Mouse (Mus musculus) limb, embryonic 13.5 days (tissue): ENCODE results near the gene Rasa3. TPM values are rescaled to one million over a fixed set of nuclear protein-coding genes. Genes with fewer than 3 reads are reported as not detected.

ENCODE experiments used
- ATAC-seq: fragments of 200-750 bp; cut with Nextera tagmentation; 2 replicates; pipeline ENCODE4 v1.8.0; 2017; ENCODE audit warnings: low read depth, moderate number of reproducible peaks, moderate TSS enrichment; ENCODE audit not compliant: low FRiP score
- H3K27ac ChIP-seq: fragments of 300-500 bp; sonication (generic); 2 replicates; pipeline ENCODE4 v1.5.1; 2015; ENCODE audit warnings: inconsistent platforms, mild to moderate bottlenecking, moderate library complexity
- H3K27me3 ChIP-seq: fragments of 300-500 bp; sonication (generic); 2 replicates; pipeline ENCODE4 v1.6.1; 2015; ENCODE audit warnings: mild to moderate bottlenecking, inconsistent platforms
- H3K36me3 ChIP-seq: fragments of 300-500 bp; sonication (generic); 2 replicates; pipeline ENCODE4 v1.6.1; 2015; ENCODE audit warnings: inconsistent platforms, mild to moderate bottlenecking, moderate library complexity
- H3K4me1 ChIP-seq: fragments of 300-500 bp; sonication (generic); 2 replicates; pipeline ENCODE4 v1.6.1; 2015; ENCODE audit warnings: inconsistent platforms
- H3K4me2 ChIP-seq: fragments of 300-500 bp; sonication (generic); replicated peaks from 2 replicates; pipeline ENCODE4 v1.6.1; 2015; ENCODE audit warnings: inconsistent platforms, mild to moderate bottlenecking, moderate library complexity
- H3K4me3 ChIP-seq: fragments of 300-500 bp; sonication (generic); 2 replicates; pipeline ENCODE4 v1.5.1; 2015; ENCODE audit warnings: moderate library complexity, mild to moderate bottlenecking, inconsistent platforms
- H3K9ac ChIP-seq: fragments of 300-500 bp; sonication (generic); 2 replicates; pipeline ENCODE4 v1.6.1; 2015; ENCODE audit warnings: mild to moderate bottlenecking, inconsistent platforms
- H3K9me3 ChIP-seq: fragments of 300-500 bp; sonication (generic); 2 replicates; pipeline ENCODE4 v1.6.1; 2016; ENCODE audit warnings: inconsistent platforms
- WGBS: fragments of 180-500 bp; shearing (Covaris S2); methylation state at CpG from one replicate; pipeline ENCODE4 v1.1.7; 2015; 5-methylcytosine and 5-hydroxymethylcytosine counted together
- polyA plus RNA-seq: library from polyadenylated mRNA; unstranded; fragments of >200 nt; fragmentation: Nextera tagmentation; extraction: Ambion mirVana; gene quantifications from 2 replicates; pipeline ENCODE4 v1.2.1, GENCODE M21; 2015

The Rasa3 gene
- 20.5 and 25.3 TPM in 2 replicates for polyA plus RNA-seq

DNA sequence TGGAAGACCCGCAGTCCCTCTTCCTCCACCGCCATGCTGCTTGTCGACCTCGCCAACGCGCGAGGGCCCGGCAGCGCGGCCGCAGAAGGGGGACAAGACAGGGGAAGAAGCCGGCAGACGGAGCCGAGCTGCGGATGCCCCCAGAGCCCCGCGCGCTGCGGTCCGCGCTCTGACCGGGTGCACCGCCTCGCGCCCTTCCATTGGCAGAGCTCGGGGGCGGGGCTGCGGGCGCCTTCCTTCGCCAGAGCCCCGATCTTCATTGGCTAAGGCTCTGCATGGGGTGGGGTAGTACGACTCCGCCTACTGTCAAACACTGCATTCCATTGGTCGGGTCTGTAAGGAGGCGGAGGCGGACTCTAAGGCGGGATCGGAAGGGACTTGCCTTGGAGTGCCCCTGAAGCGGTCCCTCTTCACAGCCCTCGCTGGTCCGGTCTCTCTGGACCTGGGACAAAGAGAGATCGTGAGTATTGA is at the start of gene Rasa3:
Rasa3 (minus strand) TSS at position 191 of the 471 bp plus-strand sequence.
- WGBS = under 1% methylated on average over 42 of the region's 42 CpGs
- H3K4me3 ChIP-seq = peak within 1 kb of the TSS; percentile 79
- ATAC-seq = peak; percentile 99
- peak within 1 kb of the TSS; percentile 74 for H3K9ac ChIP-seq
- peaks cover 19% of the 10 kb centered on the region for H3K4me1 ChIP-seq
- no peaks in the 10 kb centered on the region for H3K36me3 ChIP-seq
- H3K27me3 ChIP-seq = peaks cover 27% of the 10 kb centered on the region
- H3K9me3 ChIP-seq = no peaks in the 10 kb centered on the region
- peak within 1 kb of the TSS; percentile 75 for H3K27ac ChIP-seq
- H3K4me2 ChIP-seq = peak within 1 kb of the TSS; percentile 88

DNA sequence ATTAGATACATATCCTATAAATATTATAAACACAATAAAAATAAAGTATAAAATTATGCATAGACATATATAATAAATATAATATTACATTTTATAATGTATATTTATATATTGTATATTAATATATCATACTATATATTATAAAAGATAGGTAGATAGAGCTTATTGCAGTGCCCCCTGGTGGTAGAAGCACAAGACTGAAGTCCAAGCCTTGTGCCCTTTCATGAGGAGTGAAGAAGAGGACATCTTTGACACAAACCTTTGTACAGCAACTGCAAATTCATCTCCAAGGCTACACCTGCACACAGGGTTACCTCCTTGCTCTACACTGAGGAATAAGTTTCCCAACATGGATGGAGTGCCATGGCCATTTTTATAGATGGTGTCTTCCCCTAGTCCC is 48.3 kb upstream of the Rasa3 start:
- Histone ChIP-seq H3K9me3 (no peaks in the 10 kb centered on the region), H3K9ac (no peak overlapping the region), H3K36me3 (no peaks in the 10 kb centered on the region), H3K4me1 (peaks cover 5% of the 10 kb centered on the region; the same call in 1 of the 2 replicates), H3K4me2 (no peak overlapping the region), H3K27ac (no peak overlapping the region), H3K27me3 (no peaks in the 10 kb centered on the region), H3K4me3 (no peak overlapping the region)
- no peak for ATAC-seq

DNA sequence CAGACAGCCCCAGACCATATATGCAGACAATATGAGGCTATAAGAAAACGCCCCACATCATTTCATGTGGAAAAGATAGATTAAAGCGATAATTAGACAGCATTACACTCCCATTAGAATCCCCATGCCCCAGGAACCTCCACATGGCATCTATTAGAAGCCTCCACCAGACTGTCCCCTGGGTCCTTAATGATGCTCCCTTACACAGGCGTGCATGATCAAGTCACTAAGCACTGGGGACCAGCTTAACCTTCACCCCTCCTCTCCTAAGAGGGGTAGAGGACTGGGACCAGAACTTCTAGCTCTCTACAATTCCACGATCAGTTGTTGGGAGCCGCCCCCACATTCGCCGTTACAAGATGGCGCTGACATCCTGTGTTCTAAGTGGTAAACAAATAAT is 41.6 kb upstream of the Rasa3 start:
- Histone ChIP-seq H3K9me3 (no peaks in the 10 kb centered on the region), H3K36me3 (no peaks in the 10 kb centered on the region), H3K27me3 (no peaks in the 10 kb centered on the region), H3K4me1 (no peaks in the 10 kb centered on the region), H3K9ac (no peak overlapping the region), H3K4me2 (no peak overlapping the region), H3K4me3 (no peak overlapping the region), H3K27ac (no peak overlapping the region)
- WGBS = 91% methylated on average over 8 of the region's 8 CpGs
- ATAC-seq = no peak

DNA sequence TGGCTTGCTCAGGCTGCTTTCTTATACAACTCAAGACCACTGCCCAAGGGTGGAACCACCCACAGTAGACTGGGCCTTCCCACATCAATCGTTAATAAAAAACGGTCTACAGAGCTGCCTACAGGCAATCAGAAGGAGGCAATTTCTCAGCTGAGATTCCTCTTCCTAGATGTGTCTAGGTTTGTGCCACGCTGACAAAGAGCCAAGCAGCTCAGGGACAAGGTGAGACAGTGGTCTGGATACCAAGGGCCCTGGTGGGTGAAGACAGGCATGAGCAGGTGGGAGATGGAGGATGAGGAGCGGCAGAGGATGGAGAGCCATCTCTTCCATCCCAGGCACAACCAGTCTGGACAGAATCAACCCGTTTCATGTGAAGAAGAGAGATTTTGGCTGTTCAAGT is 31.1 kb upstream of the Rasa3 start:
- H3K4me2 ChIP-seq = no peak overlapping the region
- H3K27me3 ChIP-seq = no peaks in the 10 kb centered on the region
- no peak overlapping the region for H3K9ac ChIP-seq
- H3K27ac ChIP-seq = no peak overlapping the region
- ATAC-seq = no peak
- H3K4me1 ChIP-seq = peaks cover 7% of the 10 kb centered on the region
- 87% methylated on average over 5 of the region's 5 CpGs for WGBS
- H3K4me3 ChIP-seq = no peak overlapping the region
- H3K36me3 ChIP-seq = no peaks in the 10 kb centered on the region
- no peaks in the 10 kb centered on the region for H3K9me3 ChIP-seq

DNA sequence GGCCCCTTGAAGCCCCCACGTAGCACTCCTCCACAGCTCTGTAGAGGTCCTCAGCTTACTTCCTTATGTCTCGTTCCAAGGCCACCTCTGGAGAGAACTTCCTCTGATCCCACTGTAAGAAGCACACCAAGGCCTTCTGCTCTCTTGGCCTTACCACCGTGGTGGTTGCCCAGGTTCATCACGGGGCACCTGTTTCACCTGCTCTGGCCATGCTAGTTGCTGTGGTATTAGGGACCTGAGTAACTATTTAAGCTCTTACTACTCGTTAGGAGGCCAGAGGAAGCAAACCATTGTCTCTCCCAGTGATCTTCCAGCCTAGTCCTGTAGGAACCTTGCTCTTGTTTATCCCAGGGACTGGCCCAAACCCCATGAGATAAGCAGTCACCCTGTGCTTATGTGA is 29.5 kb upstream of the Rasa3 start:
- Histone ChIP-seq H3K9ac (no peak overlapping the region), H3K4me1 (peaks cover 7% of the 10 kb centered on the region), H3K36me3 (no peaks in the 10 kb centered on the region), H3K27me3 (no peaks in the 10 kb centered on the region), H3K9me3 (no peaks in the 10 kb centered on the region), H3K27ac (no peak overlapping the region), H3K4me3 (no peak overlapping the region), H3K4me2 (no peak overlapping the region)
- no peak for ATAC-seq
- 80% methylated on average over 5 of the region's 5 CpGs for WGBS

DNA sequence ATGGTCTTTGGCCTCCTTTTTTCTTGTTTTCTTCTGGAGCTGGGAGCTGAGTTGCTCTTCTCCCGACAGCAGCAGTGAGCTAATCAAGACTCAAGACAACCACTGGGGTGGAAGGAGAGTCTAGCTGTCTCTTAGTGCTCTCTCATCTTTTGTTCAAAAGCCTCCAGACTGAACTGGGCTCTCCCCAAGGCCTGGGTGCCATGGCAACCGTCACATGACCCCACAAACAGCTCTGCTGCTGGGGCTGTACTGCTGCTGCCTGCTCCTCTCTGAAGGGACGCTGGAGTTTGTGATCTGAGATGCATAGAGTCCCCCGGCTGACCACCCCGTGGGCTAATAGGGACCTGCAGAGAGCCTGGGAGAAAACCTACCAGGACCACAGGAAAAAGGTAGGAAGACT is 28.3 kb upstream of the Rasa3 start, which contains the start of gene Cfap97d2:
Cfap97d2 (plus strand) TSS at position 222 of the 400 bp plus-strand sequence.
- Histone ChIP-seq H3K4me1 (peaks cover 7% of the 10 kb centered on the region), H3K9ac (peak within 1 kb of the TSS; percentile 25), H3K4me2 (no peak within 1 kb of the TSS), H3K27me3 (no peaks in the 10 kb centered on the region), H3K27ac (no peak within 1 kb of the TSS), H3K36me3 (no peaks in the 10 kb centered on the region), H3K9me3 (no peaks in the 10 kb centered on the region), H3K4me3 (no peak within 1 kb of the TSS)
- 3% methylated on average over 5 of the region's 5 CpGs for WGBS
- ATAC-seq = peak; percentile 84; the same call in 1 of the 2 replicates

DNA sequence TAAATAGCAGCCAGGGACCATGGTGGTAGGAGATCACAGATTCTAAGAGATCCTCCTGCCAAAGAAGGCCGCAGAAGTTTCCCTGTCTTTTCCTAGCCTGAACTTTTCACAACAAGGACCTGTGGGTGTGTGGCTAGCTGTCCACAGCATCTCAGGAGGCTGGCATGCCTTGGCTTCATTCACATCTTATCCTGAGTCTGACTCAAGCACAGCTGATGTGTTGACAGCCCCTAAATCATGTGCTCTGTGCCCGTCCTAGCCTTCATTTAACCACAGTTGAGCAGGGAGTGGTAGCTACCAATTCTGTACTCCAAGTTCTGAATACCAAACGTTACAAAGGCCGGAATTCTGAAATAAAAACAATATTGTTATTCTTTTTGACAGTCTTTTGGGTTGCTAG is 26.9 kb upstream of the Rasa3 start:
- WGBS = 76% methylated on average over 4 of the region's 4 CpGs
- no peak overlapping the region for H3K4me3 ChIP-seq
- no peak overlapping the region for H3K4me2 ChIP-seq
- no peak overlapping the region for H3K27ac ChIP-seq
- no peak overlapping the region for H3K9ac ChIP-seq
- H3K36me3 ChIP-seq = no peaks in the 10 kb centered on the region
- no peak for ATAC-seq
- H3K9me3 ChIP-seq = no peaks in the 10 kb centered on the region
- H3K27me3 ChIP-seq = no peaks in the 10 kb centered on the region
- peaks cover 7% of the 10 kb centered on the region for H3K4me1 ChIP-seq

DNA sequence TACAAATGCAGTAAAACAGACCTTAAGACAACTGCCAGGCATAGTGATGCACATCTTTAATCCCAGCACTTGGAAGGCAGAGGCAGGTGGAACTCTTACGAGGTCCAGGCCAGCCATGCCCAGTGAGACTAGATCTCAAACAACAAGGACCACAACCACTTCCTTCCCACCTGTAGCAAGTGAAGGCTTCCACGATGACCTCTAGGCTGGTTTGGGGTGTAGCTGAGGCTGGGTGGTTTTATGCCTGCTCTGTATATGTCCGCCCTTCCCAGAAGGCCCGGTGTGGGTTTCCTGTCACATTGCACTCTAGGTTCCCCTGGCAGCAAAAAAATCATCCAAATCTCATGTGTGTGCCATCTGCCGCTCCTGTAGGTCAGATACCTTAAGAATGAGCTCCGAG is 26.4 kb upstream of the Rasa3 start:
- Histone ChIP-seq H3K9me3 (no peaks in the 10 kb centered on the region), H3K27ac (no peak overlapping the region), H3K9ac (no peak overlapping the region), H3K36me3 (no peaks in the 10 kb centered on the region), H3K4me2 (no peak overlapping the region), H3K4me3 (no peak overlapping the region), H3K27me3 (no peaks in the 10 kb centered on the region), H3K4me1 (peaks cover 7% of the 10 kb centered on the region)
- no peak for ATAC-seq
- 88% methylated on average over 6 of the region's 6 CpGs for WGBS

DNA sequence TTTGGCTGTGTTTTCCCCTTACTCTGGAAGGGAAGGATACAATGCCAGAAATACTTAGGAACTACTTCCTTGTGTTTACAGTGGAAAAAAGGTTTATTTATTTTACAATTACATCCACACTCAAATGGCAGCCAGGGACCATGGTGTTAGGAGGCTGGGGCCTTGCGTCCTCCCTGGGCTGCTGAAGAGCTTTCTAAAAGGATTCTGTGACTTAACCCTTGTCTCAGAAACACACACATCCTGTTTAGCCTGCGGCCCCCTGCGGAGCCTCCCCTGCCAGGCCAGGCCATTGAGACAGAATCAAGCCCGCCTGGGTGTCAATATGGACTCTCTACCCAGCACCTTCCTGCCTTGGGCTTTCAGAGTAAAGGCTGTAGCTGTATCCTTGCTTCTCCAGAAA is 25.4 kb upstream of the Rasa3 start:
- Histone ChIP-seq H3K4me3 (no peak overlapping the region), H3K4me1 (peaks cover 7% of the 10 kb centered on the region), H3K27ac (no peak overlapping the region), H3K4me2 (no peak overlapping the region), H3K9ac (no peak overlapping the region), H3K36me3 (no peaks in the 10 kb centered on the region), H3K9me3 (no peaks in the 10 kb centered on the region), H3K27me3 (no peaks in the 10 kb centered on the region)
- 61% methylated on average over 4 of the region's 4 CpGs for WGBS
- ATAC-seq = no peak

DNA sequence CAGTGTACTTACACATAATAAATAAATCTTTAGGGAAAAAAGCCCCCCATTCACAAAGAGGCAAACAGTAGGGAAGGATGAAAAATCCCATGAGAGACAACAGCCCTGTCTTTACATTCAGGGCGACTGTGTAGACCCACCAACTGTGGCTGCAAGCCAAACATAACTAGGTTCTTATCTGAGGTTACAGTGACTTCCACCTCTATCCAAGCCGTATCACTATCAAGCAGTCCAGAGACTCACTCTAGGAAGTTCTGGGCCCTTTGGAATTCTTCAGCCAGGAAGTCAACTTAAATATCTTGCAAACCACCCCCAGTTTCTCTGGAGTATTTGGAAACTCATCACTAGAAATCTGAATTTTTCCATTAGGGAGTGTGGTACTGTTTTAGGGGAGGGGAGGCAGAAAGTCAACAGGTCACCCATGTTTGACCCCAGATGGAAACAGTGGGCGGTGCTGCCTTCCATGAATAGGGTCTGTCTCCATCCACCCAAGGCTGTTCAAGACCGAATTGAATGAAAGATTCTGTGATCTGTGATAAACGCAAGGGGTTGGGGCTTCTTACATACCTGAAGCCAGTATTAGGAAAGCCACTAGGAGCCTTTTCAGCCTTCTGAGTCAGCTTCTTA is 22.0 kb upstream of the Rasa3 start:
- 86% methylated on average over 5 of the region's 5 CpGs for WGBS
- no peak overlapping the region for H3K4me2 ChIP-seq
- no peak for ATAC-seq
- no peak overlapping the region for H3K4me3 ChIP-seq
- 0 out of 2 replicates have a peak, but pooled peaks cover 5% of the 10 kb centered on the region for H3K4me1 ChIP-seq
- no peak overlapping the region for H3K9ac ChIP-seq
- H3K27ac ChIP-seq = no peak overlapping the region
- H3K27me3 ChIP-seq = no peaks in the 10 kb centered on the region
- no peaks in the 10 kb centered on the region for H3K36me3 ChIP-seq
- H3K9me3 ChIP-seq = no peaks in the 10 kb centered on the region

DNA sequence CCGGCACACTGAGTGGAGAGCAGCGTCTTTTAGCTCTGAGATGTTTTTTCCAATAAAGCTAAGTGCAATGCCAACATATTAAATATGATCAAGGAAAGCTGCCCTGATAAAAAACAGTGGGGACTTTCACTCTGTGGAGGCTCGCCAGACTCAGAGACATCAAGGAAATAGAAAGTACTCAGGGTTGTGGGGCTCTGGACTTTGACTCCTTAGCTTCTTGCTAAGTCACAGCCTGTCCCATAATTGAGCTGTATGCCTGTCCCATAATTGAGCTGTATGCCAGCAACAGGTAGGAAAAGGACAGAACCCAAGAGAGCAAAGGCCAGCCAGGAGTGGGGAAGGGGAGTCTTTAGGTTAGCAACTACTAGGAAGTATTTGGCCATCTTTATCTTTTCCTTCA is 20.9 kb upstream of the Rasa3 start:
- 78% methylated on average over 3 of the region's 3 CpGs for WGBS

DNA sequence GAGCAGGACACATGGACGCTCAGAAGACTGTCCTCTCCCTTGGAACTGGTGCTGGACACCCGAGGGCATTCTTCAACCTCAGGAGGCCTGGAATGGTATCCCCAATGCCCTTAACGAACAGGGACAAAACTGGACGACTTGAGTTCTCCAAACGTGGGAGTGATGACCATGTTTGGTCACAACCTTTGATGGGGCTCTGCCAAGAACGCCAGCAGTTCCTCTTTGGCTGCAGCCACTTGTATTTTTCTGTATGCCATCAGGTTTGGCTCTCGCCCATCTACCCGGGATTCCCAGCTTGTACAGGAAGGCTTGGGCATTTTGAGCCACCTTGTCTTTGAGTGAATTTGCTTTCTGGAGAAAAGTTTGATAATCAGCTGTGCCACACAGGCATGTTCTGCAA is 20.3 kb upstream of the Rasa3 start:
- H3K9me3 ChIP-seq = no peaks in the 10 kb centered on the region
- H3K4me2 ChIP-seq = no peak overlapping the region
- 0 out of 2 replicates have a peak, but pooled peaks cover 5% of the 10 kb centered on the region for H3K4me1 ChIP-seq
- no peaks in the 10 kb centered on the region for H3K36me3 ChIP-seq
- ATAC-seq = no peak
- H3K27ac ChIP-seq = no peak overlapping the region
- H3K27me3 ChIP-seq = no peaks in the 10 kb centered on the region
- 78% methylated on average over 8 of the region's 8 CpGs for WGBS
- H3K9ac ChIP-seq = no peak overlapping the region
- no peak overlapping the region for H3K4me3 ChIP-seq

More for the DNA sequence above, 20.9 kb upstream of the Rasa3 start:
- Histone ChIP-seq H3K9ac (no peak overlapping the region), H3K27me3 (no peaks in the 10 kb centered on the region), H3K4me1 (0 out of 2 replicates have a peak, but pooled peaks cover 5% of the 10 kb centered on the region), H3K27ac (no peak overlapping the region), H3K4me3 (no peak overlapping the region), H3K9me3 (no peaks in the 10 kb centered on the region), H3K4me2 (no peak overlapping the region), H3K36me3 (no peaks in the 10 kb centered on the region)
- no peak for ATAC-seq

DNA sequence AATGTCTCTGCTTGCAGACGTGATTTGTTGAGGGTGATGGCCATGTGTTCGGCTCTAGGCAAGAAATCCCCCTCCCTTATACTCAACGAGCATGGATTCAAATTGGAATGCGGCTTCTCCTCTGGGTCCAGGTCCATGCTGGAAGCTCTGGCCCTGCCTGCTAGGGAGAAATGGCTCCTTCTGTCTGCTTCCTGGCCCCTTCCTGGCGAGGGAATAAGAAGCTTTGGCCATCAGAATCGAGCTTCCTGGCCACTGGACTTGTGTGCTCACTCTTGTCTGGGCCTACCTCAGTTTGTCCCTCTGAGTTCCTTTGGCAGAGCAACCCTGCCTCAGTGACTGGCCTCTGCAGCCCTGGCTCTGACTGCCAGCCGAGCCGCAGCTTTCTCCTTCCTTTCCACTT is 19.8 kb upstream of the Rasa3 start:
- no peak for ATAC-seq
- Histone ChIP-seq H3K27me3 (no peaks in the 10 kb centered on the region), H3K9me3 (no peaks in the 10 kb centered on the region), H3K4me2 (no peak overlapping the region), H3K36me3 (no peaks in the 10 kb centered on the region), H3K4me1 (0 out of 2 replicates have a peak, but pooled peaks cover 5% of the 10 kb centered on the region), H3K27ac (no peak overlapping the region), H3K9ac (no peak overlapping the region), H3K4me3 (no peak overlapping the region)
- 71% methylated on average over 8 of the region's 8 CpGs for WGBS
